Mouse (Mus musculus) brain, embryonic 18.5 days (tissue): Measurements from ENCODE around the gene Primpol.

ENCODE experiments used
- DNase-seq: peaks from one replicate; pipeline ENCODE4 v3.0.0-alpha.2; 2012; ENCODE audit warnings: low read depth, low spot score

Gene Primpol

GRCm38 (mm10) chr8:46616879-46617689 lies at the start of gene Primpol, which contains the start of gene Casp3:
Primpol (minus strand) TSS chr8:46617212.
Casp3 (plus strand) TSS chr8:46617291.
- peak; percentile 93 for DNase-seq

GRCm38 (mm10) chr8:46655919-46656318 lies 38.9 kb upstream of the Primpol start:
- DNase-seq: no peak

- no peak for DNase-seq
Measured at GRCm38 (mm10) chr8:46651872-46652271, 34.9 kb upstream of the Primpol start.

GRCm38 (mm10) chr8:46648421-46648820 lies 31.4 kb upstream of the Primpol start:
- no peak for DNase-seq

GRCm38 (mm10) chr8:46641272-46641671 lies 24.3 kb upstream of the Primpol start:
- DNase-seq: no peak

- no peak for DNase-seq
Measured at GRCm38 (mm10) chr8:46639852-46640251, 22.8 kb upstream of the Primpol start.

- no peak for DNase-seq
Measured at GRCm38 (mm10) chr8:46639010-46639571, 22.1 kb upstream of the Primpol start.

GRCm38 (mm10) chr8:46630932-46631331 lies 13.9 kb upstream of the Primpol start:
- DNase-seq: no peak

- DNase-seq: no peak
Measured at GRCm38 (mm10) chr8:46630422-46630821, 13.4 kb upstream of the Primpol start.

- no peak for DNase-seq
Measured at GRCm38 (mm10) chr8:46628645-46629044, 11.6 kb upstream of the Primpol start.

GRCm38 (mm10) chr8:46627881-46628280 lies 10.9 kb upstream of the Primpol start:
- DNase-seq: no peak

- no peak for DNase-seq
Measured at GRCm38 (mm10) chr8:46626642-46627041, 9.6 kb upstream of the Primpol start.

- DNase-seq: no peak
Measured at GRCm38 (mm10) chr8:46625166-46625565, 8.2 kb upstream of the Primpol start.

GRCm38 (mm10) chr8:46622446-46623270 lies 5.6 kb upstream of the Primpol start:
- no peak for DNase-seq

- DNase-seq: no peak
Measured at GRCm38 (mm10) chr8:46618639-46619320, 1.8 kb upstream of the Primpol start.

GRCm38 (mm10) chr8:46617690-46618620 lies 943 bp upstream of the Primpol start:
- DNase-seq: no peak

- DNase-seq: no peak
Measured at GRCm38 (mm10) chr8:46615936-46616335, 1.1 kb downstream of the Primpol start.

GRCm38 (mm10) chr8:46613377-46613776 lies 3.6 kb downstream of the Primpol start:
- no peak for DNase-seq

GRCm38 (mm10) chr8:46612913-46613312 lies 4.1 kb downstream of the Primpol start:
- no peak for DNase-seq

GRCm38 (mm10) chr8:46611557-46611956 lies 5.5 kb downstream of the Primpol start:
- DNase-seq: no peak

GRCm38 (mm10) chr8:46606930-46607329 lies 10.1 kb downstream of the Primpol start:
- no peak for DNase-seq
